Mouse (Mus musculus) thymus, adult 2 months (tissue): ENCODE results near the gene Gpha2. TPM values are rescaled to one million over a fixed set of nuclear protein-coding genes. Genes with fewer than 3 reads are reported as not detected.

Experiments used
- DNase-seq: peaks from one replicate; pipeline ENCODE4 v3.0.0; 2021
- H3K27ac ChIP-seq: fragments of 200-500 bp; 2 replicates; pipeline ENCODE4 v1.5.1; 2012; ENCODE audit warnings: low read length, control low read depth; ENCODE audit not compliant: control insufficient read depth, insufficient read depth
- H3K27me3 ChIP-seq: fragments of 200-500 bp; 2 replicates; pipeline ENCODE4 v1.6.1; 2012; ENCODE audit warnings: mild to moderate bottlenecking, low read length, moderate library complexity, mixed read lengths; ENCODE audit not compliant: control insufficient read depth, insufficient read depth
- H3K36me3 ChIP-seq: fragments of 200-500 bp; 2 replicates; pipeline ENCODE4 v1.6.1; 2012; ENCODE audit warnings: mild to moderate bottlenecking, low read length, moderate library complexity; ENCODE audit not compliant: control insufficient read depth, insufficient read depth
- H3K4me1 ChIP-seq: fragments of 200-500 bp; replicated peaks from 2 replicates; pipeline ENCODE4 v1.6.1; 2012; ENCODE audit warnings: low read length; ENCODE audit not compliant: control insufficient read depth, insufficient read depth
- H3K4me3 ChIP-seq: fragments of 200-500 bp; 2 replicates; pipeline ENCODE4 v1.5.1; 2012; ENCODE audit warnings: mild to moderate bottlenecking, low read length, control low read depth, moderate library complexity; ENCODE audit not compliant: control insufficient read depth, insufficient read depth
- CTCF ChIP-seq: fragments of 200-500 bp; IDR thresholded peaks from 2 replicates; pipeline ENCODE4 v1.5.1; 2012; ENCODE audit warnings: mild to moderate bottlenecking, control low read depth, low read length, moderate library complexity, borderline replicate concordance; ENCODE audit not compliant: control insufficient read depth, poor library complexity, insufficient read depth; ENCODE audit errors: extremely low read depth
- POLR2A ChIP-seq: fragments of 200-500 bp; IDR thresholded peaks from 2 replicates; pipeline ENCODE4 v1.6.1; 2012; ENCODE audit warnings: mild to moderate bottlenecking, low read length, control low read depth, moderate library complexity; ENCODE audit not compliant: control insufficient read depth, poor library complexity, insufficient read depth; ENCODE audit errors: extremely low read depth
- WGBS: fragments of 180-500 bp; shearing (Covaris S2); methylation state at CpG from one replicate; pipeline ENCODE4 v1.1.7; 2018; 5-methylcytosine and 5-hydroxymethylcytosine counted together
- polyA plus RNA-seq: library from polyadenylated mRNA; depleted of rRNA; stranded (reverse); fragments of >200 nt; gene quantifications from 2 replicates; pipeline ENCODE4 v1.2.3, GENCODE M21; 2012; rRNA removed

Gpha2 gene
- polyA plus RNA-seq, 1 experiment, result 8.9 TPM

DNA sequence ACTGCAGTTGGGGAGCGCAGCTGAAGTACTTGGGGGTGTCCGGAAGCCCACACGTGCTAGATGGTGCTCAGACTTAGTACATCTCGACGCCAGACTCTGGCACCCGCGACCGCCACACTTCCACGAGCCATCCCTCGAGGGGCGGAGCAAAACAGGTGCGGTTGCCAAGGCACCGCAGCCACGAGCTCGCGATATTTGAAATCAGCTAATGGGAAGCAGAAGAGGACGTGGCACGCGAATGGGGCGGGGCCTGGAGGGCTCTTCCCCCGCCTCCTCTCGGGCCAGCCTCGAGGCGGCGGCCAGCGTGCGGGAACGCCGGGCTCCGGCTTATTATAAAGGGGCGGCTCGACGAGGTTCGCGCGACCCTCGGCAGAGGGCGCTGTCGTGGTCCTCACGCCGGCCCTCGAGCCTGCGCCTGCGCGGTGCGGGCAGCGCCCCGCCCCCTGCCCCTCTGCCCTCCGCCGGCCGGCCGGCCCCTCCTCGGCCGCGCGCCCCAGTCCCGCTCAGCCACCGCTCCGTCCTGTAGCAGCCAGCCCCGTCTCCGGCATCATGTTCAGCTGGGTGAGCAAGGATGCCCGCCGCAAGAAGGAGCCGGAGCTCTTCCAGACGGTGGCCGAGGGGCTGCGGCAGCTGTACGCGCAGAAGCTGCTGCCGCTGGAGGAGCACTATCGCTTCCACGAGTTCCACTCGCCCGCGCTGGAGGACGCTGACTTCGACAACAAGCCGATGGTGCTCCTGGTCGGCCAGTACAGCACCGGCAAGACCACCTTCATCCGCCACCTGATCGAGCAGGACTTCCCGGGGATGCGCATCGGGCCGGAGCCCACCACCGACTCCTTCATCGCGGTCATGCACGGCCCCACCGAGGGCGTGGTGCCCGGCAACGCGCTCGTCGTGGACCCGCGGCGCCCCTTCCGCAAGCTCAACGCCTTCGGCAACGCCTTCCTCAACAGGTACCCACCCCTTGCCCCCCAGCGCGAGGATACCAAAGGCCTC is 50.5 kb downstream of the Gpha2 start, which contains the start of gene Ehd1:
TSS of gene Ehd1 (plus strand) at position 300 of the 996 bp plus-strand sequence.
- peak; percentile 91 for DNase-seq
- no peaks in the 10 kb centered on the region for H3K36me3 ChIP-seq
- peaks cover 25% of the 10 kb centered on the region for H3K4me1 ChIP-seq
- no peaks in the 10 kb centered on the region for H3K27me3 ChIP-seq
- TF ChIP-seq POLR2A, result 0 out of 2 replicates have a peak, but pooled peaks have one; percentile 16
- TF ChIP-seq CTCF, result peak; percentile 76; the same call in 1 of the 2 replicates
- WGBS, result under 1% methylated on average over 100 of the region's 106 CpGs
- peak within 1 kb of the TSS; percentile 84 for H3K4me3 ChIP-seq
- peak within 1 kb of the TSS; percentile 79 for H3K27ac ChIP-seq

Other genes starting within 250 kb of the Gpha2 start
- 0.06 and 0.20 TPM in 2 replicates for gene Slc22a20, start 240.2 kb upstream of the Gpha2 start, polyA plus RNA-seq
- gene Capn1, start 210.5 kb upstream of the Gpha2 start, polyA plus RNA-seq, result 98.2 and 101 TPM in 2 replicates
- gene Syvn1, start 179.8 kb upstream of the Gpha2 start, polyA plus RNA-seq, result 77.1 and 83.7 TPM in 2 replicates
- 28.8 and 29.4 TPM in 2 replicates for gene Mrpl49, start 168.6 kb upstream of the Gpha2 start, polyA plus RNA-seq
- gene Fau, start 168.5 kb upstream of the Gpha2 start, polyA plus RNA-seq, result 2,283 and 2,588 TPM in 2 replicates
- 69.6 and 80.8 TPM in 2 replicates for gene Znhit2, start 165.2 kb upstream of the Gpha2 start, polyA plus RNA-seq
- gene Tm7sf2, start 158.0 kb upstream of the Gpha2 start, polyA plus RNA-seq, result 35.8 and 42.0 TPM in 2 replicates
- 145 and 163 TPM in 2 replicates for gene Vps51, start 149.1 kb upstream of the Gpha2 start, polyA plus RNA-seq
- gene Tmem262, start 146.3 kb upstream of the Gpha2 start, polyA plus RNA-seq, result 0.70 and 1.5 TPM in 2 replicates
- gene Gm28374, start 144.1 kb upstream of the Gpha2 start, polyA plus RNA-seq, result 0.65 and 0.84 TPM in 2 replicates
- gene Zfpl1, start 141.4 kb upstream of the Gpha2 start, polyA plus RNA-seq, result 145 and 147 TPM in 2 replicates
- 22.1 and 28.8 TPM in 2 replicates for gene Cdca5, start 141.4 kb upstream of the Gpha2 start, polyA plus RNA-seq
- gene AC131692.1, start 132.0 kb upstream of the Gpha2 start, polyA plus RNA-seq, result 0.57 and 0.66 TPM in 2 replicates
- 1.8 and 2.1 TPM in 2 replicates for gene Naaladl1, start 120.6 kb upstream of the Gpha2 start, polyA plus RNA-seq
- 71.3 and 90.1 TPM in 2 replicates for gene Sac3d1, start 107.7 kb upstream of the Gpha2 start, polyA plus RNA-seq
- gene Snx15, start 98.1 kb upstream of the Gpha2 start, polyA plus RNA-seq, result 80.9 and 86.2 TPM in 2 replicates
- gene Batf2, start 85.4 kb upstream of the Gpha2 start, polyA plus RNA-seq, result 3.6 and 4.6 TPM in 2 replicates
- 96.1 and 119 TPM in 2 replicates for gene Arl2, start 84.8 kb upstream of the Gpha2 start, polyA plus RNA-seq
- 0.23 and 0.57 TPM in 2 replicates for gene Majin, start 42.0 kb upstream of the Gpha2 start, polyA plus RNA-seq
- gene Ppp2r5b, start 9.5 kb downstream of the Gpha2 start, polyA plus RNA-seq, result 54.6 and 56.1 TPM in 2 replicates
- gene Atg2a, start 15.3 kb downstream of the Gpha2 start, polyA plus RNA-seq, result 82.4 and 90.3 TPM in 2 replicates
- 141 and 159 TPM in 2 replicates for gene Ehd1, start 50.3 kb downstream of the Gpha2 start, polyA plus RNA-seq
- gene Cdc42bpg, start 80.1 kb downstream of the Gpha2 start, polyA plus RNA-seq, result 12.8 and 12.9 TPM in 2 replicates
- gene Men1, start 108.6 kb downstream of the Gpha2 start, polyA plus RNA-seq, result 141 and 143 TPM in 2 replicates
- 1,004 and 1,040 TPM in 2 replicates for gene Map4k2, start 114.8 kb downstream of the Gpha2 start, polyA plus RNA-seq
- gene Sf1, start 137.3 kb downstream of the Gpha2 start, polyA plus RNA-seq, result 365 and 553 TPM in 2 replicates
- 6.5 and 41.6 TPM in 2 replicates for gene Pygm, start 158.0 kb downstream of the Gpha2 start, polyA plus RNA-seq
- gene Rasgrp2, start 173.0 kb downstream of the Gpha2 start, polyA plus RNA-seq, result 558 and 561 TPM in 2 replicates
- 1.2 and 1.5 TPM in 2 replicates for gene Nrxn2, start 192.4 kb downstream of the Gpha2 start, polyA plus RNA-seq